Mouse (Mus musculus) C2C12 (cell line): ENCODE measurements around the gene Acsbg2.

Source experiments
- CEBPB ChIP-seq: IDR thresholded peaks from one replicate; pipeline ENCODE4 v1.6.1; 2011; ENCODE audit warnings: low read depth, mild to moderate bottlenecking, control low read depth, moderate library complexity
- CTCF ChIP-seq: IDR thresholded peaks from one replicate; pipeline ENCODE4 v1.5.1; 2011; ENCODE audit not compliant: control insufficient read depth, insufficient read depth, insufficient read length
- FOSL1 ChIP-seq: IDR thresholded peaks from one replicate; pipeline ENCODE4 v1.8.0; 2011; ENCODE audit warnings: mild to moderate bottlenecking, low read length; ENCODE audit not compliant: poor library complexity, insufficient read depth, severe bottlenecking
- MYOG ChIP-seq: IDR thresholded peaks from one replicate; pipeline ENCODE4 v1.6.1; 2011; ENCODE audit not compliant: control insufficient read depth, insufficient read length; ENCODE audit errors: extremely low read depth

DNA sequence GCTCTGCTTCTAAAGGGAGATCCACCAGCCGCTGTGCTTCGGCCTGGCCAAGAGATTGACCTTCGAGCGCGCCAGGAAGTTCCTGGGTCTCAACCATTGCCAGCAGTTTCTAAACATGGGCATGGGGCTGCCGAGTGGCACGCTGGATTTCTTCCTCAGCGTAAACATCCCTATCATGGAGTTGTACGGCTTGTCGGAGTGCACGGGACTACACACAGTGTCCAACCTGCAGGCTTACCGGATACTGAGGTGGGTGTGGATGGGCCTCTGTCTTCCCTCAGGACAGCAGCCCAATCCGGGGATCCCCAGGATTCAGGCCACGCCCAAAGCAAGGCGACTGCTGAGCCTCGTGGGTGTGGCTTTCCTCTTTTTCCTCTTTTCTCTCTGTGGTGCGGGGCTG lies 9.4 kb upstream of the Acsbg2 start:
- TF ChIP-seq CTCF = no peak
- TF ChIP-seq CEBPB = no peak
- no peak for TF ChIP-seq MYOG
- no peak for TF ChIP-seq FOSL1
